Mouse (Mus musculus) T-helper 17 cell (primary cell): ENCODE data around the gene Vwce.

Experiments
- in situ Hi-C, 2 experiments: fragments of 300-600 bp; cut with MboI, MseI; formaldehyde crosslinking; loops; 1 replicate in 1 of 2; 2 replicates in 1 of 2; pipeline ENCODE4 v1.15.1; 2025; ENCODE audit warnings: high pct_unique_total_duplicates in 2 of 2

Vwce gene

GRCm38 (mm10) chr19:10712194-10712593 is 78.2 kb downstream of the Vwce start:
- in situ Hi-C loops: no loop called here

DNA sequence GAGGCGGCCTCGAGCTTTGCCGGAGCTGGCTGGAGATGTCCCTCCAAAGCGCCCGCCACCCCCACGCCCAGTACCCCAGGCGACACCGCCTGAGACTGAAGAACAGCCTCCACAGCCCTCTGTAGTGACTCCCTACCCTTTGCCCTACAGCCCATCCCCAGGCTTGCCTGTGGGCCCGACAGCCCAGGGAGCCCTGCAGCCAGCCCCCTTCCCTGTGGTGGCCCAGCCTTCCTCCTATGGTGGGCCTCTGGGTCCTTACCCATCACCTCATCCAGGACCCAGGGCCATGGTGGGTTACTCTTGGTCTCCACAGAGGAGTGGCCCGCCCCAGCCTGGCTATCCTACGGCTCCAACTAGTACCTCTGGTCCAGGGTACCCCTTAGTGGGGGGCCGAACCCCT is 78.6 kb downstream of the Vwce start:
- in situ Hi-C loops: no loop called here

GRCm38 (mm10) chr19:10713551-10713950 is 79.5 kb downstream of the Vwce start:
- in situ Hi-C loops: no loop called here

DNA sequence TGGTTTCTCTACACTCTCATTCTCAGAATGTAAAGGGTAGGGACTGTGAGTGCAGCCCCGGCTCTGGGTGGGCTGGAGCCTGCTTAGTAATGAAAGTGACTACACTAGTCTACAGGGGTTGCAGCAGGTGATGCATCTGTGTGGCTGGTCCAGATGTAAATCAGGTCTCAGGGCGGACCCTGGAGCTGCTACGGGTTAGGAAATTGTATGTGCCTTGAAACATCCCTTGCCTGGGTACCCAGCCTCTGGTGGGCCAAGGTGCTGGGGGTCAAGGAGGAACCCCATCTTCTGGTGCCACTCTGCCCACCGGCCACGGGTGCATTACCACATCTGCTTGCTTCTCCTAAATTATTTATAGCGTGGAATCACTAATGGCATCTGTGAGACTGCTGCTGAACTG is 80.2 kb downstream of the Vwce start:
- in situ Hi-C loops: no loop called here

- in situ Hi-C loops: no loop called here
Observed at GRCm38 (mm10) chr19:10714682-10715475, 80.9 kb downstream of the Vwce start.

DNA sequence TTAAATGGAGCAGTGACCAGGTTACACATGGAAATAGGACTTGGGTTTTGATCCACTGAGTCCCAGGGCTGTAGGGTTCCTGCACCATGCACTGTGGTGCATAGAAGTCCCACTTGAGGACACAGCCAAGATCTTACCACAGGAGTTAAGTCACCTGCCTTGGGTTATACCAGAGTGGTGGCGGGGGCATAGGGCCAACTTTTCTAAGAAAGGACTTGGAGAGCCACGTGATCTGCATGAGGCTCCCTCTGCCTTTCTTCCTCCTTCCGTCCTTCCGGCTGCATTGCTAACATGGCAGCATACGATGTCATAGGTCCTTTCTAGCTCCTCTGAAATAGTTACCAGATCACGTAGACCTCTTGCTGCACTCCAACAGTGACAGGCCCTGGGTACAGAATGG is 81.5 kb downstream of the Vwce start:
- in situ Hi-C loops: no loop called here
